Mouse (Mus musculus) midbrain, postnatal 0 days (tissue): ENCODE data around the gene Gmip. TPM values are rescaled to one million over a fixed set of nuclear protein-coding genes. Genes with fewer than 3 reads are reported as not detected.

Source experiments
- ATAC-seq: fragments of 200-750 bp; cut with Nextera tagmentation; 2 replicates; pipeline ENCODE4 v1.8.0; 2017; ENCODE audit warnings: moderate number of reproducible peaks, mild to moderate bottlenecking, moderate TSS enrichment, moderate library complexity; ENCODE audit not compliant: low FRiP score
- DNase-seq: peaks from one replicate; pipeline ENCODE4 v3.0.0-alpha.2; 2015; ENCODE audit warnings: low spot score
- H3K27ac ChIP-seq: fragments of 300-500 bp; sonication (generic); 2 replicates; pipeline ENCODE4 v1.5.1; 2014; ENCODE audit warnings: low read depth, mild to moderate bottlenecking, low read length, mixed read lengths
- H3K27me3 ChIP-seq: fragments of 300-500 bp; sonication (generic); 2 replicates; pipeline ENCODE4 v1.6.1; 2014; ENCODE audit warnings: low read length, control low read depth, mixed read lengths; ENCODE audit not compliant: insufficient read depth
- H3K36me3 ChIP-seq: fragments of 300-500 bp; sonication (generic); 2 replicates; pipeline ENCODE4 v1.6.1; 2014; ENCODE audit warnings: low read length, control low read depth, mixed read lengths; ENCODE audit not compliant: insufficient read depth
- H3K4me1 ChIP-seq: fragments of 300-500 bp; sonication (generic); 2 replicates; pipeline ENCODE4 v1.6.1; 2014; ENCODE audit warnings: mild to moderate bottlenecking, control low read depth, antibody characterized with exemption, low read length, mixed read lengths; ENCODE audit not compliant: insufficient read depth
- H3K4me2 ChIP-seq: fragments of 300-500 bp; sonication (generic); 2 replicates; pipeline ENCODE4 v1.6.1; 2014; ENCODE audit warnings: low read depth, mild to moderate bottlenecking, low read length, mixed read lengths; ENCODE audit not compliant: poor library complexity, severe bottlenecking
- H3K4me3 ChIP-seq: fragments of 300-500 bp; sonication (generic); 2 replicates; pipeline ENCODE4 v1.5.1; 2014; ENCODE audit warnings: low read depth, mild to moderate bottlenecking, low read length, moderate library complexity
- H3K9ac ChIP-seq: fragments of 300-500 bp; sonication (generic); replicated peaks from 2 replicates; pipeline ENCODE4 v1.6.1; 2014; ENCODE audit warnings: mild to moderate bottlenecking, low read length, moderate library complexity, mixed read lengths; ENCODE audit not compliant: poor library complexity, severe bottlenecking
- H3K9me3 ChIP-seq: fragments of 300-500 bp; sonication (generic); 2 replicates; pipeline ENCODE4 v1.6.1; 2016; ENCODE audit warnings: low read length, control low read depth
- CTCF ChIP-seq: IDR thresholded peaks from 2 replicates; pipeline ENCODE4 v1.5.1; 2016; ENCODE audit warnings: antibody characterized with exemption, mild to moderate bottlenecking
- WGBS: fragments of 180-500 bp; shearing (Covaris S2); extraction: QIAGEN DNeasy Blood & Tissue Kit; methylation state at CpG from one replicate; pipeline ENCODE4 v1.1.7; 2014; 5-methylcytosine and 5-hydroxymethylcytosine counted together
- polyA plus RNA-seq: library from polyadenylated mRNA; unstranded; fragments of >200 nt; fragmentation: Nextera tagmentation; extraction: Ambion mirVana; gene quantifications from 2 replicates; pipeline ENCODE4 v1.2.1, GENCODE M21; 2015
- total RNA-seq: library from RNA; depleted of rRNA; stranded (reverse); fragments of >200 nt; gene quantifications from 2 replicates; pipeline ENCODE4 v1.2.3, GENCODE M21; 2014; rRNA removed

The Gmip gene
- total and polyA plus RNA-seq, 2 experiments from 2014 or later = 37.6 to 53.9 TPM

GRCm38 (mm10) chr8:69870003-69870765 is 61.7 kb downstream of the Gmip start:
- Histone ChIP-seq H3K36me3 (0 out of 2 replicates have a peak, but pooled peaks cover 13% of the 10 kb centered on the region), H3K4me1 (no peaks in the 10 kb centered on the region), H3K9me3 (no peaks in the 10 kb centered on the region), H3K27ac (no peak overlapping the region), H3K27me3 (no peaks in the 10 kb centered on the region), H3K9ac (no peak overlapping the region), H3K4me3 (no peak overlapping the region), H3K4me2 (no peak overlapping the region)
- ATAC-seq (no peak), DNase-seq (no peak)
- 86% methylated on average over 11 of the region's 11 CpGs for WGBS
- TF ChIP-seq CTCF = no peak

GRCm38 (mm10) chr8:69870907-69871306 is 62.4 kb downstream of the Gmip start:
- ATAC-seq (no peak), DNase-seq (no peak)
- H3K9me3 ChIP-seq = no peaks in the 10 kb centered on the region
- WGBS = 96% methylated on average over 6 of the region's 6 CpGs
- 0 out of 2 replicates have a peak, but pooled peaks cover 13% of the 10 kb centered on the region for H3K36me3 ChIP-seq
- no peaks in the 10 kb centered on the region for H3K4me1 ChIP-seq
- H3K4me3 ChIP-seq = no peak overlapping the region
- no peak for TF ChIP-seq CTCF
- no peak overlapping the region for H3K27ac ChIP-seq
- no peaks in the 10 kb centered on the region for H3K27me3 ChIP-seq
- no peak overlapping the region for H3K9ac ChIP-seq
- H3K4me2 ChIP-seq = no peak overlapping the region

Other genes starting within 250 kb of the Gmip start
- gene Zfp868, start 183.1 kb upstream of the Gmip start, total RNA-seq = 22.4 and 29.3 TPM in 2 replicates
- gene Zfp868, start 183.1 kb upstream of the Gmip start, polyA plus RNA-seq = 21.5 and 26.0 TPM in 2 replicates
- gene Zfp964, start 154.2 kb upstream of the Gmip start, total RNA-seq = 3.6 and 5.9 TPM in 2 replicates
- gene Zfp964, start 154.2 kb upstream of the Gmip start, polyA plus RNA-seq = 0.99 and 1.2 TPM in 2 replicates
- gene Zfp869, start 98.0 kb upstream of the Gmip start, total RNA-seq = 14.6 and 17.5 TPM in 2 replicates
- 14.4 and 15.5 TPM in 2 replicates for gene Zfp869, start 98.0 kb upstream of the Gmip start, polyA plus RNA-seq
- 3.3 and 5.3 TPM in 2 replicates for gene Zfp963, start 58.7 kb upstream of the Gmip start, total RNA-seq
- 5.0 and 5.5 TPM in 2 replicates for gene Zfp963, start 58.7 kb upstream of the Gmip start, polyA plus RNA-seq
- 1.5 and 2.4 TPM in 2 replicates for gene Gm20422, start 33.8 kb upstream of the Gmip start, total RNA-seq
- gene Gm20422, start 33.8 kb upstream of the Gmip start, polyA plus RNA-seq = not detected in 2 replicates
- gene Atp13a1, start 17.5 kb upstream of the Gmip start, total RNA-seq = 77.7 and 92.7 TPM in 2 replicates
- gene Atp13a1, start 17.5 kb upstream of the Gmip start, polyA plus RNA-seq = 44.6 and 46.4 TPM in 2 replicates
- 44.7 and 53.4 TPM in 2 replicates for gene Zfp866, start 17.5 kb upstream of the Gmip start, total RNA-seq
- gene Zfp866, start 17.5 kb upstream of the Gmip start, polyA plus RNA-seq = 19.2 and 20.0 TPM in 2 replicates
- 5.4 and 7.7 TPM in 2 replicates for gene Lpar2, start 13.8 kb downstream of the Gmip start, total RNA-seq
- 0.44 and 0.63 TPM in 2 replicates for gene Lpar2, start 13.8 kb downstream of the Gmip start, polyA plus RNA-seq
- gene Pbx4, start 23.8 kb downstream of the Gmip start, total RNA-seq = 35.7 and 43.9 TPM in 2 replicates
- gene Pbx4, start 23.8 kb downstream of the Gmip start, polyA plus RNA-seq = 91.0 and 98.8 TPM in 2 replicates
- 12.0 and 14.9 TPM in 2 replicates for gene Cilp2, start 79.0 kb downstream of the Gmip start, total RNA-seq
- 7.5 and 8.0 TPM in 2 replicates for gene Cilp2, start 79.0 kb downstream of the Gmip start, polyA plus RNA-seq
- gene Tssk6, start 93.5 kb downstream of the Gmip start, total RNA-seq = not detected in 2 replicates
- gene Tssk6, start 93.5 kb downstream of the Gmip start, polyA plus RNA-seq = 4.4 and 4.6 TPM in 2 replicates
- gene Ndufa13, start 93.9 kb downstream of the Gmip start, total RNA-seq = 55.6 and 86.8 TPM in 2 replicates
- 239 and 243 TPM in 2 replicates for gene Ndufa13, start 93.9 kb downstream of the Gmip start, polyA plus RNA-seq
- gene Yjefn3, start 94.0 kb downstream of the Gmip start, total RNA-seq = 7.6 and 8.0 TPM in 2 replicates
- 13.4 and 15.4 TPM in 2 replicates for gene Yjefn3, start 94.0 kb downstream of the Gmip start, polyA plus RNA-seq
- 24.4 and 30.1 TPM in 2 replicates for gene Gatad2a, start 187.7 kb downstream of the Gmip start, total RNA-seq
- 17.2 and 19.3 TPM in 2 replicates for gene Gatad2a, start 187.7 kb downstream of the Gmip start, polyA plus RNA-seq
- gene Mau2, start 234.1 kb downstream of the Gmip start, total RNA-seq = 130 and 148 TPM in 2 replicates
- gene Mau2, start 234.1 kb downstream of the Gmip start, polyA plus RNA-seq = 54.3 and 56.6 TPM in 2 replicates
- 18.6 and 19.9 TPM in 2 replicates for gene Sugp1, start 234.1 kb downstream of the Gmip start, total RNA-seq
- gene Sugp1, start 234.1 kb downstream of the Gmip start, polyA plus RNA-seq = 48.7 and 48.9 TPM in 2 replicates